Mouse (Mus musculus): ENCODE data around the gene Glb1l. TPM values are rescaled to one million over a fixed set of nuclear protein-coding genes. Genes with fewer than 3 reads are reported as not detected.

Gene Glb1l
- polyA plus RNA-seq, 1 experiment from 2014 or later: 15.1 TPM

- no peak for DNase-seq (ENCODE audit: low spot score)
- no peaks in the 10 kb centered on the region for H3K36me3 ChIP-seq (ENCODE audit: control insufficient read depth, insufficient read depth, low read length)
- H3K4me2 ChIP-seq (ENCODE audit: low read length): no peak overlapping the region
- no peaks in the 10 kb centered on the region for H3K4me1 ChIP-seq (replicated peaks; ENCODE audit: control insufficient read depth, insufficient read depth, low read length)
- 51% methylated on average over 3 of the region's 3 CpGs for WGBS
- no peaks in the 10 kb centered on the region for H3K27me3 ChIP-seq (replicated peaks; ENCODE audit: control insufficient read depth, insufficient read depth, low read length)
- no peak overlapping the region for H3K27ac ChIP-seq (ENCODE audit: low read depth)
- H3K9ac ChIP-seq (ENCODE audit: low read length): no peak overlapping the region
- H3K9me3 ChIP-seq (ENCODE audit: control insufficient read depth, low read length): no peaks in the 10 kb centered on the region
- H3K4me3 ChIP-seq (ENCODE audit: low read depth, low read length): no peak overlapping the region
- ATAC-seq (replicated peaks; ENCODE audit: low FRiP score, low TSS enrichment, low read depth): no peak
Measured at GRCm38 (mm10) chr1:75155837-75156236, 54.8 kb downstream of the Glb1l start.

GRCm38 (mm10) chr1:75148727-75149126 is 61.9 kb downstream of the Glb1l start:
- Histone ChIP-seq H3K27me3 (replicated peaks; ENCODE audit: control insufficient read depth, insufficient read depth, low read length) (no peaks in the 10 kb centered on the region), H3K4me2 (ENCODE audit: low read length) (no peak overlapping the region), H3K36me3 (ENCODE audit: control insufficient read depth, insufficient read depth, low read length) (peaks cover 57% of the 10 kb centered on the region), H3K4me3 (ENCODE audit: low read depth, low read length) (no peak overlapping the region), H3K9me3 (ENCODE audit: control insufficient read depth, low read length) (no peaks in the 10 kb centered on the region), H3K4me1 (replicated peaks; ENCODE audit: control insufficient read depth, insufficient read depth, low read length) (peaks cover 5% of the 10 kb centered on the region; the same call in 1 of the 2 replicates), H3K27ac (ENCODE audit: low read depth) (no peak overlapping the region), H3K9ac (ENCODE audit: low read length) (no peak overlapping the region)
- 91% methylated on average over 4 of the region's 4 CpGs for WGBS
- ATAC-seq (replicated peaks; ENCODE audit: low FRiP score, low TSS enrichment, low read depth) (no peak), DNase-seq (ENCODE audit: low spot score) (no peak)

Small RNA genes within 50 kb of the gene (microRNA-seq; reads per million reads assigned to microRNA genes)
- gene Gm27943: not detected

Other genes with a start within 250 kb of the Glb1l start
- 8.3 and 10.5 TPM in 2 replicates for gene Nhej1, start 85.6 kb downstream of the Glb1l start, polyA plus RNA-seq (2014; fragmentation: Nextera tagmentation; extraction: Ambion mirVana)
- gene Slc23a3, start 76.9 kb downstream of the Glb1l start, polyA plus RNA-seq (2014; fragmentation: Nextera tagmentation; extraction: Ambion mirVana): 1.4 and 1.8 TPM in 2 replicates
- 41.6 and 41.7 TPM in 2 replicates for gene Cnppd1, start 68.1 kb downstream of the Glb1l start, polyA plus RNA-seq (2014; fragmentation: Nextera tagmentation; extraction: Ambion mirVana)
- 50.1 and 51.1 TPM in 2 replicates for gene Retreg2, start 68.0 kb downstream of the Glb1l start, polyA plus RNA-seq (2014; fragmentation: Nextera tagmentation; extraction: Ambion mirVana)
- 36.5 and 38.8 TPM in 2 replicates for gene Zfand2b, start 42.2 kb downstream of the Glb1l start, polyA plus RNA-seq (2014; fragmentation: Nextera tagmentation; extraction: Ambion mirVana)
- gene Abcb6, start 30.4 kb downstream of the Glb1l start, polyA plus RNA-seq (2014; fragmentation: Nextera tagmentation; extraction: Ambion mirVana): 17.8 and 21.7 TPM in 2 replicates
- 20.2 and 23.0 TPM in 2 replicates for gene Ankzf1, start 18.7 kb downstream of the Glb1l start, polyA plus RNA-seq (2014; fragmentation: Nextera tagmentation; extraction: Ambion mirVana)
- gene Atg9a, start 18.6 kb downstream of the Glb1l start, polyA plus RNA-seq (2014; fragmentation: Nextera tagmentation; extraction: Ambion mirVana): 24.0 and 26.3 TPM in 2 replicates
- 116 and 131 TPM in 2 replicates for gene Stk16, start within 50 bp of the Glb1l start, polyA plus RNA-seq (2014; fragmentation: Nextera tagmentation; extraction: Ambion mirVana)
- gene Tuba4a, start 9.1 kb upstream of the Glb1l start, polyA plus RNA-seq (2014; fragmentation: Nextera tagmentation; extraction: Ambion mirVana): 68.7 and 86.5 TPM in 2 replicates
- not detected in 2 replicates for gene A630095N17Rik, start 21.3 kb upstream of the Glb1l start, polyA plus RNA-seq (2014; fragmentation: Nextera tagmentation; extraction: Ambion mirVana)
- 14.2 TPM in 2 replicates for gene Dnajb2, start 25.6 kb upstream of the Glb1l start, polyA plus RNA-seq (2014; fragmentation: Nextera tagmentation; extraction: Ambion mirVana)
- 2.9 and 3.4 TPM in 2 replicates for gene Ptprn, start 53.7 kb upstream of the Glb1l start, polyA plus RNA-seq (2014; fragmentation: Nextera tagmentation; extraction: Ambion mirVana)
- gene Resp18, start 67.6 kb upstream of the Glb1l start, polyA plus RNA-seq (2014; fragmentation: Nextera tagmentation; extraction: Ambion mirVana): 13.0 and 13.4 TPM in 2 replicates
- gene Dnpep, start 107.2 kb upstream of the Glb1l start, polyA plus RNA-seq (2014; fragmentation: Nextera tagmentation; extraction: Ambion mirVana): 133 and 137 TPM in 2 replicates
- 72.4 and 73.2 TPM in 2 replicates for gene Des, start 149.5 kb upstream of the Glb1l start, polyA plus RNA-seq (2014; fragmentation: Nextera tagmentation; extraction: Ambion mirVana)
- gene Speg, start 164.5 kb upstream of the Glb1l start, polyA plus RNA-seq (2014; fragmentation: Nextera tagmentation; extraction: Ambion mirVana): 46.7 and 55.2 TPM in 2 replicates
- gene Gmppa, start 225.1 kb upstream of the Glb1l start, polyA plus RNA-seq (2014; fragmentation: Nextera tagmentation; extraction: Ambion mirVana): 69.4 and 72.1 TPM in 2 replicates
- 0.47 and 1.0 TPM in 2 replicates for gene Asic4, start 239.6 kb upstream of the Glb1l start, polyA plus RNA-seq (2014; fragmentation: Nextera tagmentation; extraction: Ambion mirVana)